ENCODE assay signal across 13 mouse cellular contexts in genomic region chr7:72949886-72950285, GRCm38 (mm10).
"Had no signal": no experiment of that assay in that cellular context is flagged by ENCODE, and none has a peak within 500 bp of the region (broad histone marks: within the 10 kb centered on the region; RNA-seq: fewer than 3 reads in every experiment).

No protein-coding gene starts in this region.

- DNase-seq: lung, adult 18-20 months; lung, embryonic 14.5 days; lung, postnatal 10 days; lung, postnatal 4 days; midbrain, embryonic 14.5 days; retina, postnatal 1 day; right cerebral cortex, adult 18-20 months; right cerebral cortex, postnatal 25 days; right cerebral cortex, postnatal 4 days; spleen, adult 18-20 months; thymus, adult 18-20 months; thymus, postnatal 14 days; thymus, postnatal 4 days had no signal
